Mouse (Mus musculus): ENCODE data around the gene Hsd3b1. TPM values are rescaled to one million over a fixed set of nuclear protein-coding genes. Genes with fewer than 3 reads are reported as not detected.

The Hsd3b1 gene
- polyA plus RNA-seq, 1 experiment = not detected

Other genes with a start within 250 kb of the Hsd3b1 start
- gene Hsd3b5, start 229.5 kb downstream of the Hsd3b1 start, polyA plus RNA-seq (2012; rRNA removed) = not detected in 2 replicates
- not detected in 2 replicates for gene Hsd3b2, start 135.3 kb downstream of the Hsd3b1 start, polyA plus RNA-seq (2012; rRNA removed)
- gene Hsd3b3, start 96.7 kb downstream of the Hsd3b1 start, polyA plus RNA-seq (2012; rRNA removed) = not detected in 2 replicates
- gene Hsd3b6, start 45.4 kb downstream of the Hsd3b1 start, polyA plus RNA-seq (2012; rRNA removed) = 0.20 TPM in 1 of 2 replicates, not detected in the other
- gene Hao2, start 33.4 kb upstream of the Hsd3b1 start, polyA plus RNA-seq (2012; rRNA removed) = 0.07 and 0.08 TPM in 2 replicates

Data from gonadal fat pad, adult 2 months (tissue).